Mouse (Mus musculus) erythroblast, embryonic 14.5 days (primary cell): ENCODE results near the gene Gm39653.

Experiments
- GATA1 ChIP-seq: IDR thresholded peaks from 2 replicates; pipeline ENCODE4 v1.6.1; 2012; ENCODE audit warnings: low read length, inconsistent platforms, mixed read lengths
- TAL1 ChIP-seq: IDR thresholded peaks from 3 replicates; pipeline ENCODE4 v1.6.1; 2012; ENCODE audit warnings: low read length, inconsistent platforms, mixed read lengths

DNA sequence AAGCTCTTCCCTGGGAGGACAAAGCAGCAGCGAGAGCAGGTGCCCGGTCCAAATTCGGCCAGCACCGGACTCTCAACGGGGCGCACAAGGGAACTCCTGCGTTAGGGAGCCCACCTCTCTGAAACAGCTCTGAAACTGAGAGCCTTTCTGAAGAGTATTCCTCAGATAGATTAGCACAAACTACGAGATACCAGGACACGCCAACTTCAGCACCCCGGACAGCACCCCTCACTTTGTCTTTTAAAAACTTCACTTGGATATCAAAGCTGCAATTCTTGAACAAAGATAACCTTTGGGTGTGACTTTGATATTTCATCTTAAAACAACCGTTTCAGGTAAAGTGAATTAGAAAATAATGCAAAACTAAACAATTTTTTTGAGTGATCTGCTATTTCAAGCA is 1.2 kb upstream of the Gm39653 start:
- TF ChIP-seq GATA1 = no peak
- no peak for TF ChIP-seq TAL1
